Mouse (Mus musculus) C2C12 (cell line): ENCODE measurements at regions not wholly inside any gene's neighbourhood (a gene's known extent, or its start where the extent isn't known, plus 50 kb on each side); places are given as distances from the start of the nearest gene placed in this dataset.

Source experiments
- CEBPB ChIP-seq: IDR thresholded peaks from one replicate; pipeline ENCODE4 v1.6.1; 2011; ENCODE audit warnings: low read depth, mild to moderate bottlenecking, control low read depth, moderate library complexity
- CTCF ChIP-seq: IDR thresholded peaks from one replicate; pipeline ENCODE4 v1.5.1; 2011; ENCODE audit not compliant: control insufficient read depth, insufficient read depth, insufficient read length
- FOSL1 ChIP-seq: IDR thresholded peaks from one replicate; pipeline ENCODE4 v1.8.0; 2011; ENCODE audit warnings: mild to moderate bottlenecking, low read length; ENCODE audit not compliant: poor library complexity, insufficient read depth, severe bottlenecking
- MAX ChIP-seq: IDR thresholded peaks from one replicate; pipeline ENCODE4 v1.6.1; 2011; ENCODE audit warnings: mild to moderate bottlenecking, control low read depth
- MYOD1 ChIP-seq: IDR thresholded peaks from one replicate; pipeline ENCODE4 v1.6.1; 2011; ENCODE audit warnings: low read depth; ENCODE audit not compliant: control insufficient read depth, insufficient read length
- MYOG ChIP-seq: IDR thresholded peaks from one replicate; pipeline ENCODE4 v1.6.1; 2011; ENCODE audit not compliant: control insufficient read depth, insufficient read length; ENCODE audit errors: extremely low read depth
- USF1 ChIP-seq: IDR thresholded peaks from one replicate; pipeline ENCODE4 v1.6.1; 2011; ENCODE audit warnings: low read depth, mild to moderate bottlenecking, control low read depth, moderate library complexity

- no peak for TF ChIP-seq CTCF
- no peak for TF ChIP-seq MYOD1
- TF ChIP-seq USF1 = no peak
- TF ChIP-seq MAX = no peak
- TF ChIP-seq MYOG = no peak
- no peak for TF ChIP-seq CEBPB
- no peak for TF ChIP-seq FOSL1
Measured at GRCm38 (mm10) chr4:142306076-142306475, 66.9 kb upstream of the Kazn start.
